Mouse (Mus musculus) intestine, embryonic 14.5 days (tissue): ENCODE data around the gene Eif3i. TPM values are rescaled to one million over a fixed set of nuclear protein-coding genes. Genes with fewer than 3 reads are reported as not detected.

ENCODE experiments used
- ATAC-seq: fragments of 200-750 bp; cut with Nextera tagmentation; replicated peaks from 2 replicates; pipeline ENCODE4 v1.8.0; 2017; ENCODE audit warnings: low read depth, moderate number of reproducible peaks, moderate TSS enrichment, moderate library complexity; ENCODE audit not compliant: low FRiP score, low TSS enrichment
- DNase-seq: peaks from one replicate; pipeline ENCODE4 v3.0.0-alpha.2; 2018; ENCODE audit warnings: low spot score
- H3K27ac ChIP-seq: fragments of 300-500 bp; sonication (generic); 2 replicates; pipeline ENCODE4 v1.5.1; 2014; ENCODE audit warnings: low read depth, mild to moderate bottlenecking, control low read depth
- H3K27me3 ChIP-seq: fragments of 300-500 bp; sonication (generic); replicated peaks from 2 replicates; pipeline ENCODE4 v1.6.1; 2014; ENCODE audit warnings: low read length, control low read depth; ENCODE audit not compliant: control insufficient read depth, insufficient read depth
- H3K36me3 ChIP-seq: fragments of 300-500 bp; sonication (generic); 2 replicates; pipeline ENCODE4 v1.6.1; 2014; ENCODE audit warnings: low read length, control low read depth; ENCODE audit not compliant: control insufficient read depth, insufficient read depth
- H3K4me1 ChIP-seq: fragments of 300-500 bp; sonication (generic); replicated peaks from 2 replicates; pipeline ENCODE4 v1.6.1; 2014; ENCODE audit warnings: low read length, control low read depth, mixed read lengths; ENCODE audit not compliant: control insufficient read depth, insufficient read depth
- H3K4me2 ChIP-seq: fragments of 300-500 bp; sonication (generic); 2 replicates; pipeline ENCODE4 v1.6.1; 2014; ENCODE audit warnings: low read length
- H3K4me3 ChIP-seq: fragments of 300-500 bp; sonication (generic); 2 replicates; pipeline ENCODE4 v1.5.1; 2014; ENCODE audit warnings: low read depth, low read length, control low read depth, mixed read lengths
- H3K9ac ChIP-seq: fragments of 300-500 bp; sonication (generic); 2 replicates; pipeline ENCODE4 v1.6.1; 2014; ENCODE audit warnings: mild to moderate bottlenecking, low read length
- H3K9me3 ChIP-seq: fragments of 300-500 bp; sonication (generic); 2 replicates; pipeline ENCODE4 v1.6.1; 2016; ENCODE audit warnings: low read length, control low read depth; ENCODE audit not compliant: control insufficient read depth
- WGBS: fragments of 180-500 bp; shearing (Covaris S2); extraction: QIAGEN DNeasy Blood & Tissue Kit; methylation state at CpG from one replicate; pipeline ENCODE4 v1.1.7; 2014; 5-methylcytosine and 5-hydroxymethylcytosine counted together
- polyA plus RNA-seq: library from polyadenylated mRNA; unstranded; fragments of >200 nt; fragmentation: Nextera tagmentation; extraction: Ambion mirVana; gene quantifications from 2 replicates; pipeline ENCODE4 v1.2.1, GENCODE M21; 2014

Gene Eif3i
- polyA plus RNA-seq, 1 experiment from 2014 or later, result 356 TPM

DNA sequence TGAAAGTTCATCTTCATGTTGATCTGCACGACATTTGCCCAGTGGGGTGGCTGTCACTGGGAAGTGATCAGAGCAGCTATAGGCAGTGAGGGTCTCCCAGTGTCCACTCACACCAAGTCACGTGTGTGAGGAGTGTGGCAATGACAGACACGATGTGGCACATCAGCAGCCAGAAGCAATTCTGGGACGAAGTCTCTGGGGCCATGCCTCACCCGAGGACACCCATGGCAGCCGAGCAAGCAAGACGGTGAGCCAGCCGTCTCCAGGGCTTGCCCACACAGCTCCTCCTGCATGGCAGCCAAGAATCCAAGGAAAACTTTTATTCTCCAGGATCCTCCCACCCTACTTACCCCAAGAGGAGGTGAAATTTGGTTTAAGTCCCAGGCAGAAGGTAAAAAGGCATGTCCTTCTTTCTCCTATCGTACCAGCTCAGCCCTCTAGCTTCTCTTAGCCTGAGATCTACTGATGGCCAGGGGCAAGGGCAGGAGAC, 15.4 kb upstream of the Eif3i start:
- Histone ChIP-seq H3K4me1 (peaks cover 6% of the 10 kb centered on the region), H3K27ac (no peak overlapping the region), H3K4me3 (no peak overlapping the region), H3K4me2 (no peak overlapping the region), H3K9ac (no peak overlapping the region), H3K27me3 (no peaks in the 10 kb centered on the region), H3K9me3 (no peaks in the 10 kb centered on the region), H3K36me3 (peaks cover 19% of the 10 kb centered on the region)
- DNase-seq (no peak), ATAC-seq (no peak)
- WGBS, result 90% methylated on average over 9 of the region's 9 CpGs

DNA sequence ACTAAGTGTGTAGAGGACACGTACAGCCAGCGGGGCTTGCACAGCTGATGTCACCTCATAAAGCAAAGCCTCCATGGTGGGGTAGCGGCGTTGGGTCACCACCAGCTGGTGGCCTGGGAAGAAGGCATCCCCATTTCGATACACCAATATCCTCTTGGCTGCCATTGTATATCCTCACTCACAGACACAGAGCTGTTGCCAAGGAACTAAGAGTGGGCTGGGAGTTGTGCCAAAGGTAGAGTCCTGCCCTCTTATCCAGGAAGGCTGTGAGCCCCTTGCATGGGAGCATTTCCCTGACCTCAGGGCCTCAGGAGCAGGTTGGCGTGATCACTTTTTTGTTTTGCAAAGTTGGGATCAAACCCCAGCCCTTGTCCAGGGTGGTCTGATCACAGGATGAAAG, 13.6 kb upstream of the Eif3i start, which contains the start of gene Dcdc2b:
Dcdc2b (minus strand) TSS at position 165 of the 400 bp plus-strand sequence.
- H3K27ac ChIP-seq, result no peak within 1 kb of the TSS
- ATAC-seq (no peak), DNase-seq (no peak)
- H3K9me3 ChIP-seq, result no peaks in the 10 kb centered on the region
- peaks cover 6% of the 10 kb centered on the region for H3K4me1 ChIP-seq
- 84% methylated on average over 6 of the region's 6 CpGs for WGBS
- no peak within 1 kb of the TSS for H3K4me2 ChIP-seq
- peaks cover 25% of the 10 kb centered on the region for H3K36me3 ChIP-seq
- H3K27me3 ChIP-seq, result no peaks in the 10 kb centered on the region
- H3K4me3 ChIP-seq, result no peak within 1 kb of the TSS
- no peak within 1 kb of the TSS for H3K9ac ChIP-seq

DNA sequence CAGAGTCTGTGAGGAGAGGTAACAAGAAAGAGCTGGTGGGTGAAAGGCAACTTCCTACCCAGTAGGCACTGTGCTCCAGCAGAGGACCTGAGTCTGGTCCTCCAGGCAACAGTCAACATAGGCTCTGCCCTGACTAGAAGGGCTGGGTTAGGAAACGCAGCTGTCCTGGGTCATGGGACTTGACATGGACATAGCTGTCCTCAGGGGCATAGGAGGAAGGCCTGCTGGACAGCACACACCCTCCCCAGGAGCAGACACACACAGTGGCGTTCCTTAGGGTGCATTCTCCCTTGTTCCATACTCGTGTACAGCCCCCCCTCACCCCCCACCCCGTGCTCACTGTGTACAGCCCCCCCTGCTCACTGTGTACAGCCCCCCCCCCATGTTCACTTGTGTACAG, 10.0 kb upstream of the Eif3i start:
- Histone ChIP-seq H3K36me3 (peaks cover 23% of the 10 kb centered on the region), H3K9ac (no peak overlapping the region), H3K4me1 (no peaks in the 10 kb centered on the region), H3K27ac (no peak overlapping the region), H3K27me3 (no peaks in the 10 kb centered on the region), H3K9me3 (no peaks in the 10 kb centered on the region), H3K4me3 (no peak overlapping the region), H3K4me2 (no peak overlapping the region)
- no peak for ATAC-seq
- no peak for DNase-seq
- WGBS, result 72% methylated on average over 4 of the region's 4 CpGs

DNA sequence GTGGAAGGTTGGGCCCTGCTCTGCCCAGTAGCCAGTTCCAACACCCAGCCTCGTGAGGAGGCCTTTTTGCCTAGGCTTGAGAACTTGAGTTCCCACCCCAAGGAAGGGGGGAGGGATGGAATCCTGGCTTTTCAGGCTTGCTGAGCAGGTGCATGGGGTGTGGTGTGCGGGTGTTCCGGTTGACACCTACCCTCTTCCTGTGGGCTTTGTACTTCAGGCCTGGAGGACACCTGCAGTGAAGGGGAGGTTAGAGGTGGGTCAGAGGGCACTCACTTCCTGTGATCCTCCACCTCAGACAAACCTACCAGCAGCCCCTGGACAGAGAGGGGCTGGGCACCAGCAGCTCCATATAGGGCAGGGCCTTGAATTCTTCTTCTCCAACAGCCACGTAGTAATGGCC, 9.6 kb upstream of the Eif3i start:
- Histone ChIP-seq H3K36me3 (peaks cover 27% of the 10 kb centered on the region), H3K4me3 (no peak overlapping the region), H3K4me1 (no peaks in the 10 kb centered on the region), H3K27me3 (no peaks in the 10 kb centered on the region), H3K9me3 (no peaks in the 10 kb centered on the region), H3K27ac (no peak overlapping the region), H3K4me2 (no peak overlapping the region), H3K9ac (no peak overlapping the region)
- DNase-seq (no peak), ATAC-seq (no peak)
- WGBS, result 70% methylated on average over 4 of the region's 4 CpGs

DNA sequence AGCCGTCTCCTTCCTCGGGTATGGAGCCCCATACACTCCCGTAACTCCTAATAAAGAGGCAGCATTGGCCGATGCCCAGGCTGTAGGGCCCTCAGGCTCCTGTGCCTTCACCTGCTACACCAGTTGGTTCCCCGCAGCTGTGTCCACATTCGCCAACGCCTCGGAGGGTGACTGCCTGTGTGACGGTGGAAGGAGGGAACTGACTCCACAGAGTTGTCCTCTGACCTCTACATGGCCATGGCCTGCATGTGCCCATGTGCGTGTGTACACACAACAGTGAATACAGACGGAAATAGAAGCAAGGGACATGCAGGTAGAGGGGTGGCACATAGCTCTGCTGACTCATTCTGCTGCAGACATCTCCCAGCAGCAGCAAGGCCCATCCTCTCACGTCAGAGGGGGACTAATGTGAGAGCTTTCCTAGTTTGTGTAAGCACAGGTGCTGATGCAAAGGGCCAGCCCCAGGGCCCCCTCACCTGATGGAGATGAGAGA, 8.7 kb upstream of the Eif3i start:
- ATAC-seq, result no peak
- no peak overlapping the region for H3K4me3 ChIP-seq
- no peak for DNase-seq
- 84% methylated on average over 12 of the region's 12 CpGs for WGBS
- H3K4me2 ChIP-seq, result no peak overlapping the region
- no peak overlapping the region for H3K27ac ChIP-seq
- no peak overlapping the region for H3K9ac ChIP-seq
- H3K27me3 ChIP-seq, result no peaks in the 10 kb centered on the region
- no peaks in the 10 kb centered on the region for H3K9me3 ChIP-seq
- peaks cover 36% of the 10 kb centered on the region for H3K36me3 ChIP-seq
- H3K4me1 ChIP-seq, result no peaks in the 10 kb centered on the region

DNA sequence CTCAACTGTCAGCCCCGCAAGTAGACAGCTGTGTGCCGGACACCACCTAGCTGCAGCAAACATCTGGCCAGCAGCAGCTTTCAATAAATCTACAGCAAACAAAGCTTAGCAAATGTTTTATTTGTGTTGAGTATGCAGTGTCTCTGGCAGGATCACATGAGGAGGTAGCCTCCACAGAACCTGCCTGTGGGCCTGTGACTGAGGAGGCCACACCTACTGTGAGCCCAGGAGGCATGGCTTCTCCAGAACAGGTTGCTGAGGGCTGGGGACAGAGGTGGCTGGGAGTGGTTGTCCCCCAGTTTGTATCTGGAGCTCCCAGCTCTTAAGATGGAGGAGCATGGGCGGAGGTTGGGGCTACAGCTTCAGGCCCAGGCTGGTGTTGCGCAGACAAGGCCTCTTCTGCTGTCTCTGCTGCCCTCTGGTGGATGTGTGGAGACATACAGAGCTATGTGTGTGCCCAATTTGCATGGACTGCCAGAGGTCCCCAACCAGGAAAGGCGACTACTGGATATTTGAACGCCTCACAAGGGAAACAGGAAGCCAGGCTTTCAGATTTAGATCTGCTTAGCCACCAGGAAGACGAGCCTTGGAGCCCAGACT, 8.1 kb upstream of the Eif3i start:
- peak; percentile 86 for DNase-seq
- 38% methylated on average over 7 of the region's 7 CpGs for WGBS

DNA sequence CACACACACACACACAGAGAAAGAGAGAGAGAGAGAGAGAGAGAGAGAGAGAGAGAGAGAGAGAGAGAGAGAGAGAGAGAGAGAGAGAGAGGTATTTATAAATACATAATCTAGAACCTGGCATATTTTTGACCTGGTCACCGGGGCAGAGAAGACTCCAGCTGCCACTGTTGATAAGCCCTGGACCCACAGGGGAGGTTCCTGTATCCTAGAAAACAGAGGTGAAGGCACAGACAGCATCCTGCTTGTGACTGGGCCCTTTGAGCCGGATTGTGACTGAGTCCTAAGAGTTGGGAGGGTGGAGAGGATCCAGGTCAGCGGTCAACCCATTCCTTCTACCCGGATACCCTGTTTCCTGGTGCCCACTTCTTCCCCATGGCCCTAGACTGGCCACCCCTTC, 11.6 kb downstream of the Eif3i start:
- H3K9me3 ChIP-seq, result no peaks in the 10 kb centered on the region
- ATAC-seq (no peak), DNase-seq (no peak)
- peaks cover 7% of the 10 kb centered on the region; the same call in 1 of the 2 replicates for H3K4me1 ChIP-seq
- H3K27me3 ChIP-seq, result no peaks in the 10 kb centered on the region
- no peak overlapping the region for H3K4me3 ChIP-seq
- WGBS, result 70% methylated on average over 4 of the region's 4 CpGs
- no peak overlapping the region for H3K9ac ChIP-seq
- H3K4me2 ChIP-seq, result no peak overlapping the region
- H3K36me3 ChIP-seq, result peaks cover 31% of the 10 kb centered on the region
- H3K27ac ChIP-seq, result no peak overlapping the region

More for the DNA sequence above, 8.1 kb upstream of the Eif3i start:
- H3K4me2 ChIP-seq, result no peak overlapping the region
- no peaks in the 10 kb centered on the region for H3K4me1 ChIP-seq
- peaks cover 42% of the 10 kb centered on the region for H3K36me3 ChIP-seq
- H3K9me3 ChIP-seq, result no peaks in the 10 kb centered on the region
- peak; percentile 84 for ATAC-seq
- no peak overlapping the region for H3K4me3 ChIP-seq
- H3K27ac ChIP-seq, result no peak overlapping the region
- no peaks in the 10 kb centered on the region for H3K27me3 ChIP-seq
- no peak overlapping the region for H3K9ac ChIP-seq

DNA sequence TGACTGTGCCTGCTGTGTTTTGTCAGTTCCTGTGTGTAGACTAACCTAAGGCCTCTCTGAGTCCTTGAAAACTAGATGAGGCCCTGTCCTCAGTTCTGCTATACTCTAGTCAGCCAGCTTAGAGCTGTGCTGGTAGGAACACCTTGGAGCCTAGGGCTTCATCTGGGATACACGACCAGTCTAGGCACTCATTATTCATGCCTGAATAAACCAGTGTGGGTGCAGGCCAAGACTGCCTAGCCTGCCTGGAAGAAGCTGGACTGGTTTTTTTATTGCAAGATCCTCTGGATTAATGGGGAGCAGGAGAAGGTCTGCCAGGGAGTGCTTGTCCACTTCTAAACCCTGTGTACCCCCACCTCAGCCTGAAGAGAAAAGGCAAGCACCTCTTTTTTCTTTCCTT, 13.5 kb downstream of the Eif3i start:
- no peaks in the 10 kb centered on the region for H3K9me3 ChIP-seq
- no peak overlapping the region for H3K27ac ChIP-seq
- DNase-seq (no peak), ATAC-seq (no peak)
- H3K4me3 ChIP-seq, result no peak overlapping the region
- no peaks in the 10 kb centered on the region for H3K27me3 ChIP-seq
- WGBS, result 34% methylated on average over 1 of the region's 1 CpGs
- peaks cover 7% of the 10 kb centered on the region; the same call in 1 of the 2 replicates for H3K4me1 ChIP-seq
- no peak overlapping the region for H3K4me2 ChIP-seq
- H3K36me3 ChIP-seq, result peaks cover 13% of the 10 kb centered on the region
- no peak overlapping the region for H3K9ac ChIP-seq

DNA sequence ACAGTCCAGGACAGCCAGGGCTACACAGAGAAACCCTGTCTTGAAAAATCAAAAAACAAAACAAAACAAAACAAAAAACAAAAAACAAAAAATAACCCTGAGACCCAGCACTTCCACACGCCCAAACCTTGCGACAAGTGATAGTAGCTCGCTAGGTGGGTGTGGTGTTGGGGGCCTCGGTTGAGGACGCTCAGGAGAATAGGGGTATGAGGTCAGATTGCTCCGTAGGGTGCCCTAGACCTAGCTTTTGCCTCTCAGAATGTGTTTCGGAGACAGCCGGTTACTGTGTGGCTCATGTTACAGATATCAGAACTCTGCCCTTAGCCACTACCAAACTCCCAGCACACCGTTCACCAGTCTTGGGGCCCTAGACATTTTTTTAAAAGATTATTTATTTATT, 14.7 kb downstream of the Eif3i start:
- H3K27ac ChIP-seq, result no peak overlapping the region
- WGBS, result 83% methylated on average over 9 of the region's 9 CpGs
- peaks cover 7% of the 10 kb centered on the region; the same call in 1 of the 2 replicates for H3K4me1 ChIP-seq
- H3K36me3 ChIP-seq, result peaks cover 1% of the 10 kb centered on the region; the same call in 1 of the 2 replicates
- DNase-seq (no peak), ATAC-seq (peak; percentile 10; the same call in 1 of the 2 replicates)
- no peak overlapping the region for H3K4me3 ChIP-seq
- H3K27me3 ChIP-seq, result no peaks in the 10 kb centered on the region
- no peak overlapping the region for H3K9ac ChIP-seq
- no peaks in the 10 kb centered on the region for H3K9me3 ChIP-seq
- H3K4me2 ChIP-seq, result peak overlapping the region; percentile 86; the same call in 1 of the 2 replicates
